Mouse (Mus musculus) spleen, postnatal 4 days (tissue): ENCODE data around the gene Brwd1.
A peak's percentile ranks its signal among the peaks of the same experiment; 100 is the strongest.
"Not testable (repeated sequence)": the region's sequence is repeated elsewhere in the genome, so short reads cannot be mapped to it uniquely, and the experiment has no call there.

Experiments used
- DNase-seq, 2 experiments: peaks; one replicate each; pipeline ENCODE4 v3.0.0; 2022; ENCODE audit warnings: low spot score in 2 of 2

The Brwd1 gene

GRCm38 (mm10) chr16:95984911-95985310 lies 97.4 kb downstream of the Brwd1 start:
- DNase-seq = no peak

- no peak for DNase-seq
These were observed 98.7 kb downstream of the Brwd1 start for GRCm38 (mm10) chr16:95983601-95984000.

- DNase-seq = no peak
These were observed 111.5 kb downstream of the Brwd1 start for GRCm38 (mm10) chr16:95970841-95971240.

- DNase-seq = no peak
These were observed 114.9 kb downstream of the Brwd1 start for GRCm38 (mm10) chr16:95967455-95967854.

- no peak for DNase-seq
These were observed 117.8 kb downstream of the Brwd1 start for GRCm38 (mm10) chr16:95964427-95965023.

- not testable (repeated sequence) for DNase-seq
These were observed 120.8 kb downstream of the Brwd1 start for GRCm38 (mm10) chr16:95961484-95961883.

- DNase-seq = not testable (repeated sequence)
These were observed 121.6 kb downstream of the Brwd1 start for GRCm38 (mm10) chr16:95960689-95961088.

- no peak for DNase-seq
These were observed 124.2 kb downstream of the Brwd1 start for GRCm38 (mm10) chr16:95958080-95958479.

GRCm38 (mm10) chr16:95956618-95957017 lies 125.7 kb downstream of the Brwd1 start:
- DNase-seq = no peak

- no peak for DNase-seq
These were observed 126.5 kb downstream of the Brwd1 start for GRCm38 (mm10) chr16:95955716-95956346.

GRCm38 (mm10) chr16:95954341-95954740 lies 128.0 kb downstream of the Brwd1 start:
- no peak for DNase-seq

GRCm38 (mm10) chr16:95953159-95953650 lies 129.1 kb downstream of the Brwd1 start:
- no peak for DNase-seq

- DNase-seq = no peak
These were observed 130.9 kb downstream of the Brwd1 start for GRCm38 (mm10) chr16:95951471-95951870.

- peak in 1 of 2 experiments; percentile 47 for DNase-seq
These were observed 136.7 kb downstream of the Brwd1 start for GRCm38 (mm10) chr16:95945389-95946311.

- DNase-seq = no peak
These were observed 139.1 kb downstream of the Brwd1 start for GRCm38 (mm10) chr16:95943186-95943585.
